Mouse (Mus musculus) midbrain, embryonic 11.5 days (tissue): ENCODE data around the gene Gcn1l1. TPM values are rescaled to one million over a fixed set of nuclear protein-coding genes. Genes with fewer than 3 reads are reported as not detected.
A peak's percentile ranks its signal among the peaks of the same experiment; 100 is the strongest.
"Not testable (repeated sequence)": the region's sequence is repeated elsewhere in the genome, so short reads cannot be mapped to it uniquely, and the experiment has no call there.

Experiments
- ATAC-seq: fragments of 200-750 bp; cut with Nextera tagmentation; 2 replicates; pipeline ENCODE4 v1.8.0; 2017; ENCODE audit warnings: moderate TSS enrichment, moderate library complexity; ENCODE audit not compliant: low FRiP score
- DNase-seq: peaks from one replicate; pipeline ENCODE4 v3.0.0; 2015; ENCODE audit warnings: low spot score; ENCODE audit errors: missing footprints
- H3K27ac ChIP-seq: fragments of 300-500 bp; sonication (generic); 2 replicates; pipeline ENCODE4 v1.5.1; 2014; ENCODE audit warnings: low read depth, low read length
- H3K27me3 ChIP-seq: fragments of 300-500 bp; sonication (generic); 2 replicates; pipeline ENCODE4 v1.6.1; 2014; ENCODE audit warnings: mild to moderate bottlenecking, low read length, moderate library complexity, mixed read lengths; ENCODE audit not compliant: control insufficient read depth, insufficient read depth
- H3K36me3 ChIP-seq: fragments of 300-500 bp; sonication (generic); 2 replicates; pipeline ENCODE4 v1.6.1; 2014; ENCODE audit warnings: mild to moderate bottlenecking, low read length, moderate library complexity, mixed read lengths; ENCODE audit not compliant: control insufficient read depth, insufficient read depth
- H3K4me1 ChIP-seq: fragments of 300-500 bp; sonication (generic); 2 replicates; pipeline ENCODE4 v1.6.1; 2014; ENCODE audit warnings: low read length; ENCODE audit not compliant: control insufficient read depth, insufficient read depth
- H3K4me2 ChIP-seq: fragments of 300-500 bp; sonication (generic); 2 replicates; pipeline ENCODE4 v1.6.1; 2014; ENCODE audit warnings: mild to moderate bottlenecking, moderate library complexity
- H3K4me3 ChIP-seq: fragments of 300-500 bp; sonication (generic); 2 replicates; pipeline ENCODE4 v1.5.1; 2014; ENCODE audit warnings: low read depth, low read length
- H3K9ac ChIP-seq: fragments of 300-500 bp; sonication (generic); 2 replicates; pipeline ENCODE4 v1.6.1; 2014; ENCODE audit warnings: low read length
- H3K9me3 ChIP-seq: fragments of 300-500 bp; sonication (generic); 2 replicates; pipeline ENCODE4 v1.6.1; 2016; ENCODE audit warnings: low read length; ENCODE audit not compliant: control insufficient read depth
- WGBS: fragments of 180-500 bp; shearing (Covaris S2); extraction: QIAGEN DNeasy Blood & Tissue Kit; methylation state at CpG from one replicate; pipeline ENCODE4 v1.1.7; 2014; 5-methylcytosine and 5-hydroxymethylcytosine counted together
- polyA plus RNA-seq: library from polyadenylated mRNA; unstranded; fragments of >200 nt; fragmentation: Nextera tagmentation; extraction: Ambion mirVana; gene quantifications from 2 replicates; pipeline ENCODE4 v1.2.1, GENCODE M21; 2014

Gene Gcn1l1
- polyA plus RNA-seq, 1 experiment from 2014 or later: 32.2 TPM

DNA sequence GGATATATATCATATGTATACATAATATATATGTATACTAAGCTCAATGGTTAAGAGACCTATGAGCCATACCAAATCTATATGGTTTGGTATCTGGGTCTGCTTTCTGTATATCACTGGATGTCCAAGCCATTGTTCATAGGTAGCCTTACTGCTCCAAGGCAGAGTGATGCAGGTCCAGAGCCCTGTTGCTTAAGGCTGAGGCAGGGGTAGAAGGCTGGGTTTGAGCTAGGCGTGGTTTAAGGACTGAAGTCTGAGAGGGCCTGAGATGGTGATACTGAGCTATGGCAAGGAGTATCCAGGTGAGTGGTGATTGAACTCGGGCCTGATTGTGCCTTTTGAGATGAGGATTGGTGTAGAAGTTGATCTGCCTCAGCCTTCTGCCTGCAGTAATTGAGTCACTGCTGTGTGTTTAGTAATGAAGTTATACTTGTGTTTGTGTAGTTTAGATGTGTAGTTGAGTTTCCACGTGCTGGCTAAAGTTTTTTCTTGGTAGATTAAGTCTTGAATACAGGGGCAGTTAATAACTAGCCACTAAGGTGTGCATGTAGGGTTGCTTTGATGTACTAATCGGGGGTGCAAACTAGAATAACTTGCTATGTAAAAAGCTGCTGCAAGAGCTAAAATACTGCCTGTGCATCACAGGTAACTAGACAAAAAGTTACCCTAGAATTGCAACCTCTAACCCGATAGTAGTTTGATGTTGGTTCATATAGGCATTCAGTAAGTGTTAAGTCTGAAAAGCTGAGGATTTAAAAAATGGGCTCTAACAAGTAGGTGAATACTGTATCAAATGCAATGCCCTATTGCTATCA, 1.1 kb upstream of the Gcn1l1 start:
- Histone ChIP-seq H3K9me3 (no peaks in the 10 kb centered on the region), H3K27ac (no peak overlapping the region), H3K4me1 (peaks cover 20% of the 10 kb centered on the region), H3K27me3 (no peaks in the 10 kb centered on the region), H3K9ac (no peak overlapping the region), H3K4me3 (no peak overlapping the region), H3K36me3 (peaks cover 10% of the 10 kb centered on the region), H3K4me2 (no peak overlapping the region; the same call in 1 of the 2 replicates)
- ATAC-seq: no peak
- DNase-seq: no peak
- 43% methylated on average over 5 of the region's 5 CpGs for WGBS

DNA sequence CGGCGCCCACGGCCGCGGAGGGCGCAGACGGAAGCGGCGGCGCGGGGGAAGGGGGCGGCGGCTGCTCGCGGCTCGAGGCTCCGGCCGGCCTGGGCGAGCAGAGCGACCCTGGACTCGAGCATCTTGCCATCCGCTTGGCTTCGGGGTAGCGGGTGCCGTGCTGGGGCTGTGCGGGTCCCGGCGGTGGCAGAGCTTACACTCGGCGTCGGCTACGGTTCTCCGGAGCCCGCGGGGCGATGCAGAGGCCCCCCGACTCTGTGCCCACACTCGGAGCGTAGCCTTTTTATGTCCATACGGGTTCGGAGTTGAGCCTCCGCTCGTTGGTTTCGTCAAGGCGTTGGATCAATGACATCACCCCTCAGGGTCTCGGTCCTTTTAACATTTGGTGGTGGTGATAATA, 349 bp downstream of the Gcn1l1 start:
- WGBS: 0% methylated on average over 33 of the region's 46 CpGs
- DNase-seq (peak; percentile 92), ATAC-seq (peak; percentile 54)
- Histone ChIP-seq H3K4me2 (peak overlapping the region; percentile 68), H3K27me3 (no peaks in the 10 kb centered on the region), H3K9me3 (no peaks in the 10 kb centered on the region), H3K27ac (peak overlapping the region; percentile 40; the same call in 1 of the 2 replicates), H3K4me3 (peak overlapping the region; percentile 73), H3K36me3 (peaks cover 10% of the 10 kb centered on the region), H3K4me1 (peaks cover 17% of the 10 kb centered on the region), H3K9ac (peak overlapping the region; percentile 84)

DNA sequence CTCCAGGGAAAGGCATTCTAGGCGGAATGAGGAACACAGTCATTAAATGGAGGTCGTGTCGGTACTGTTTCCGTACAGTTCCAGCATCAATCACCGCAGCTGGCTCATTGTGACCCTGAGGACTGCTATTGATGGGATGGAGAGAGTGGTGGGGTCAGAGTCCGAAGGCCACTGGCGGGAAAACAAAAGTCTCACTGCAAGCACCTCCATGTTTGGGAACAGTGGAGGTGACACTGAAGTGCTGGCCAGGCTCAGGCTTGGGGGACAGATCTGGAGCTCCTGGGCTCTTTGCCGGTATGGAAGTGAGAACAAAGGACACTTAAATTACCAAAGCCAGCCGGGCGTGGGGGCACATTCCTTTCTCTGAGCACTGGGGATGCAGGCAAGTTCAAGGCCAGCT, 3.6 kb downstream of the Gcn1l1 start:
- Histone ChIP-seq H3K27ac (no peak overlapping the region), H3K27me3 (no peaks in the 10 kb centered on the region), H3K4me1 (peaks cover 7% of the 10 kb centered on the region), H3K9ac (no peak overlapping the region), H3K4me3 (no peak overlapping the region), H3K4me2 (no peak overlapping the region), H3K9me3 (no peaks in the 10 kb centered on the region), H3K36me3 (no peaks in the 10 kb centered on the region; the same call in 1 of the 2 replicates)
- no peak for DNase-seq
- no peak for ATAC-seq
- WGBS: 69% methylated on average over 10 of the region's 10 CpGs

DNA sequence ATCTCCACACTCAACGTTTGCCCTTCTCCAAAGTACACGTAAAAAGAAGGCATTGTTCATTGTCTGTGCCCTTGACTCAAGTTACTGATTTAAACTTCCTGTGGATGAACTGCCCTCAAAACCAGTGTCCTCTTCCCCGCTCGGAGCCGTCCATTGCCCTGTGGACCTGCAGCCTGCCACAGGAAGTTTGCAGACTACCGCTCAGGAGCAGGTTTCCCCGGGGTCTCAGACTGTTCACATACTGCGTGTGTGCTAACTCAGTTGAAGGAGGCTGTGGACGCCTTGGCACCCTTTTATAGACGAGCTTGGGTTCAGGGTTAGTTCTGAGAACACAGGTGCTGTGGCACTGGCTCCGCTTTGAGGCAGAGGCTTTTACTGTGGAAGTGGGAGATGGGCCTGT, 4.3 kb downstream of the Gcn1l1 start:
- no peak for ATAC-seq
- Histone ChIP-seq H3K27me3 (no peaks in the 10 kb centered on the region), H3K4me1 (peaks cover 7% of the 10 kb centered on the region), H3K27ac (no peak overlapping the region), H3K36me3 (no peaks in the 10 kb centered on the region; the same call in 1 of the 2 replicates), H3K9ac (no peak overlapping the region), H3K4me3 (no peak overlapping the region), H3K9me3 (no peaks in the 10 kb centered on the region), H3K4me2 (no peak overlapping the region)
- WGBS: 82% methylated on average over 11 of the region's 11 CpGs
- DNase-seq: no peak

DNA sequence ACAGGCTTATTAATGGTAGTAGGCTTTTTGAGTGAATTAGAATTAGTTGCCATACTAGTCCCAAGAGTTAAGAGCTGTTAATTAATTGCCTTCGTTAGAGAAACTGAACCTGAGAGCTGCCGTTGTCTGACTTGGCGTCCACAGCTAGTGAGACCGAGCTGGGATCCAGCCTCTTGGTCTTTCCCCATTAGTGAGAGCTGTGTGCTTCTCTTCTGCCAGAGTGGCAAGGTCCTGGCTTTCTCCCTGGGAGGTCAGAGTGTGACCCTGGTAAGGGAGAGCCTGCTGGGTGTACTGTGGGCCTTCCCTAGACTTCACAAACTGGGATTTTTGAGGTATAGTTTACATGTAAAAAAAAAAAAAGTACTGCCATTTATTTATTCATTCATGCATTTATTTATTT, 4.7 kb downstream of the Gcn1l1 start:
- no peak for ATAC-seq
- Histone ChIP-seq H3K9me3 (no peaks in the 10 kb centered on the region), H3K4me1 (peaks cover 7% of the 10 kb centered on the region), H3K4me3 (no peak overlapping the region), H3K36me3 (no peaks in the 10 kb centered on the region; the same call in 1 of the 2 replicates), H3K4me2 (no peak overlapping the region), H3K27ac (no peak overlapping the region), H3K9ac (no peak overlapping the region), H3K27me3 (no peaks in the 10 kb centered on the region)
- DNase-seq: no peak
- WGBS: 92% methylated on average over 4 of the region's 4 CpGs

DNA sequence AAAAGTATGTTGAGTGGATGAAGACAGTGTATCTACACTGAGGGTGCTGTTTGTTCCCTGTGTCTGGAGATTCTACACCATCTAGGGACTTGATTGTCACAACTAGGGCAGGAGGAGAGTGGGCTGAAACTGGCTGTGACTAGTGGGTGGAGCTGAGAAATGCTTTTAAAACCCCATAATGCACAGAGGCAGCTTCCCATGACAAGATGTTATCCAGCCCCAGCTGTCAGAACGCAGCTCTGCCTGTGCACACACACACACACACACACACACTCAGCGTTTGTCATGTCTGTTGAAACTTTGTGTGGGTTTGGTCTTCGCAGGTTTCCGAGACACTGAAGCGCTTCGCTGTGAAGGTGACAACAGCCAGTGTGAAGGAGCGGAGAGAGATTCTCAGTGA, 6.0 kb downstream of the Gcn1l1 start:
- H3K9me3 ChIP-seq: no peaks in the 10 kb centered on the region

DNA sequence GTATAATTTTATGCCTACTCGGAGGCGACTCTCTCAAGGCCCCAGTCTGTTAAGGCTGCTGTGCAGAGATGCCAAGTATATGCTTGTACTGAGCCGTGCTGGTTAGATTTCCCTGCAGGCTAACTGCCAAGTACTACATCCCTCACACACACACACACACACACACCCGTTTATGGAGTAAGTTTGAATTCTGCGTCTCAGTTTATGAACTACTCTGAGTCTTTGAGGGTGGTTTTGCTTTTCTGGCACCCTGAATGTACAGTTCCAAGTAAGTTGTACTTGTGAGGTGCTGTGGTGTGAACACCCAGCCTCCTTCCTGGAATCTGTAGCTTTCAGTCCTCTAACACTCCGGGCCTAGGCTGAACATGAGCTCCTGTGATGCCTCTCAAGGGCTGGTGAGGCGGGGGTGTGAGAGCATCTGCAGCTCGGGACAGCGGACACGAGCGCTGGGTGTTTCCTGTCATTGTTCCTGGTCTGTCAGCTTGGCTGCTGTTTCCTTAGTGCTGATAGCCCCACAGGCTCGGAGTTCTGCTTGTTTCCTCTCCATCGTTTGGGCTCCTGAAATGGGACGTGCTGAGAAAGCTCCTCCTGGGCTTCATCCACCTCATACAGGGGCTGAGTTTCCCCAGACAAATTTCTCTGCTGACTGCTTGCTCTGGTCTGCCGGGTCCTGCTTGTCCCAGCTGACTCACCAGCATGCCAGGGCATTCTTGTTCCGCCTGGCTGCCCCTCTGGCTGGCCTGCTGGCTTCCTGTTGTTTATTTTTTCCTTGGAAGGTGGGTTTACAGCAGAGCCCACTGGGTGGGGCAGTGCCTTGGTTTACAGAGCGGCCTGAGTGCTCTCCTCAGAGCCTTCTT, 7.9 kb downstream of the Gcn1l1 start:
- DNase-seq: no peak
- 69% methylated on average over 17 of the region's 17 CpGs for WGBS

More for the DNA sequence above, 6.0 kb downstream of the Gcn1l1 start:
- Histone ChIP-seq H3K4me3 (no peak overlapping the region), H3K27me3 (no peaks in the 10 kb centered on the region), H3K27ac (no peak overlapping the region), H3K9ac (no peak overlapping the region), H3K4me1 (peaks cover 2% of the 10 kb centered on the region), H3K4me2 (no peak overlapping the region), H3K36me3 (peaks cover 7% of the 10 kb centered on the region; the same call in 1 of the 2 replicates)
- no peak for DNase-seq
- WGBS: 97% methylated on average over 7 of the region's 7 CpGs
- no peak for ATAC-seq

DNA sequence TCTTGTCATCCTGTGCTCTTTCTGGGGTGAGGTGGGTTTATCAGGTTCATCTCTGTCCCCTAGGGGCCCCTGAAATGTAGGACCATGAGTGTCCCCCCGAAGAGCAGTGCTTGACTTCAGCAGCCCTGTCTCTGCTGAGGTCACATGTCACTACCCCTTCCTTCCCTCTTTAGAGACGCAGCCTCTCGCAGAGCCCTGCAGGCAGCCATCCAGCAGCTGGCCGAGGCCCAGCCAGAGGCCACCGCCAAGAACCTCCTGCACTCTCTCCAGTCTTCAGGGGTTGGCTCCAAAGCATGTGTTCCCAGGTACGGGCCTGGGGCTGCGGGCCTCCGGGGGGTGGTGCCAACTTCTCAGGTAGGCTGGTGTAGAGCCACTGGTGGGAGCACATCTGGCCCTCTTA, 9.9 kb downstream of the Gcn1l1 start:
- no peaks in the 10 kb centered on the region for H3K27me3 ChIP-seq
- H3K27ac ChIP-seq: no peak overlapping the region
- ATAC-seq: no peak
- no peaks in the 10 kb centered on the region for H3K9me3 ChIP-seq
- WGBS: 96% methylated on average over 8 of the region's 8 CpGs
- no peak for DNase-seq
- no peak overlapping the region for H3K4me3 ChIP-seq
- no peak overlapping the region for H3K4me2 ChIP-seq
- no peak overlapping the region for H3K9ac ChIP-seq
- H3K4me1 ChIP-seq: no peaks in the 10 kb centered on the region
- peaks cover 23% of the 10 kb centered on the region for H3K36me3 ChIP-seq

More for the DNA sequence above, 7.9 kb downstream of the Gcn1l1 start:
- Histone ChIP-seq H3K9ac (no peak overlapping the region), H3K27ac (no peak overlapping the region), H3K4me2 (no peak overlapping the region), H3K9me3 (no peaks in the 10 kb centered on the region), H3K27me3 (no peaks in the 10 kb centered on the region), H3K36me3 (peaks cover 13% of the 10 kb centered on the region), H3K4me1 (no peaks in the 10 kb centered on the region), H3K4me3 (no peak overlapping the region)
- no peak for ATAC-seq

DNA sequence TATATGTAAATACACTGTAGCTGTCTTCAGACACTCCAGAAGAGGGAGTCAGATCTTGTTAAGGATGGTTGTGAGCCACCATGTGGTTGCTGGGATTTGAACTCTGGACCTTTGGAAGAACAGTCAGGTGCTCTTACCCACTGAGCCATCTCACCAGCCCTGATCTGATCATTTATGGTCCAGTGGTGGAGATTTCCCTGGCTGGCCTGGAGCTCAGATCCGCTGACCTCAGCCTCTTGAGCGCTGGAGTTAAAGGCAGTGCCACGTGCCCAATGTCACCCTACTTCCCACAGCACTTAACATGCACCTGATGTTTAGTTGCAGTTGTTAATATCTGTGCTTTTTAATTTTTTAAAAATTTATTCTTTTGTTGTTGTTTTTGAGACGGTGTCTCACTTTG, 12.6 kb downstream of the Gcn1l1 start:
- H3K27me3 ChIP-seq, H3K4me1 ChIP-seq, DNase-seq, H3K4me3 ChIP-seq, H3K9ac ChIP-seq, ATAC-seq, H3K4me2 ChIP-seq, H3K27ac ChIP-seq, H3K9me3 ChIP-seq: not testable (repeated sequence)
- 97% methylated on average over 4 of the region's 4 CpGs for WGBS
- H3K36me3 ChIP-seq: peaks cover 50% of the 10 kb centered on the region
